Mouse (Mus musculus) urinary bladder, postnatal 4 days (tissue): ENCODE results near the gene Spx.

ENCODE experiments used
- DNase-seq, 2 experiments: peaks; one replicate each; pipeline ENCODE4 v3.0.0; 2021 to 2022; ENCODE audit warnings: low spot score in 2 of 2

The Spx gene

GRCm38 (mm10) chr6:142429072-142429471 is 15.8 kb downstream of the Spx start:
- DNase-seq: no peak

GRCm38 (mm10) chr6:142451381-142451780 is 38.1 kb downstream of the Spx start:
- DNase-seq: no peak

- no peak for DNase-seq
Measured at GRCm38 (mm10) chr6:142453311-142453710, 40.1 kb downstream of the Spx start.

- DNase-seq: no peak
Measured at GRCm38 (mm10) chr6:142455314-142455996, 42.2 kb downstream of the Spx start.

GRCm38 (mm10) chr6:142458010-142458409 is 44.8 kb downstream of the Spx start:
- no peak for DNase-seq

- no peak for DNase-seq
Measured at GRCm38 (mm10) chr6:142459017-142459678, 45.9 kb downstream of the Spx start.

- DNase-seq: no peak
Measured at GRCm38 (mm10) chr6:142462194-142462593, 49.0 kb downstream of the Spx start.
